Mouse (Mus musculus) heart, postnatal 36 days (tissue): ENCODE data around the gene Gm15093. TPM values are rescaled to one million over a fixed set of nuclear protein-coding genes. Genes with fewer than 3 reads are reported as not detected.
"Not testable (repeated sequence)": the region's sequence is repeated elsewhere in the genome, so short reads cannot be mapped to it uniquely, and the experiment has no call there.

Experiments used
- DNase-seq, 2 experiments: peaks; one replicate each; pipeline ENCODE4 v3.0.0; 2021 to 2022
- intact Hi-C: fragments of 180-260 bp; cut with DNase I; formaldehyde crosslinking; loops from one replicate; pipeline ENCODE4 v1.15.1; 2025
- total RNA-seq, 2 experiments: library from RNA; stranded (reverse); gene quantifications; 2 replicates each; pipeline ENCODE4 v1.2.3; 2021

The Gm15093 gene
- not detected for total RNA-seq

GRCm38 (mm10) chrX:149272077-149272476, at the start of gene Gm15093:
Gm15093 (plus strand) TSS chrX:149272377.
- intact Hi-C loops, DNase-seq: not testable (repeated sequence)

Other genes with a start within 250 kb of the Gm15093 start
- not detected for gene Ott, start 198.1 kb upstream of the Gm15093 start, total RNA-seq
- gene Gm15085, start 175.2 kb downstream of the Gm15093 start, total RNA-seq, result not detected